Mouse (Mus musculus) G1E (cell line): ENCODE results near the gene Fn1.

Experiments used
- CTCF ChIP-seq: IDR thresholded peaks from 2 replicates; pipeline ENCODE4 v1.5.1; 2012; ENCODE audit warnings: low read depth, low read length, inconsistent platforms, mixed read lengths
- GATA1 ChIP-seq: IDR thresholded peaks from 2 replicates; pipeline ENCODE4 v1.6.1; 2012; ENCODE audit warnings: borderline replicate concordance, low read length, inconsistent platforms, mixed read lengths
- GATA2 ChIP-seq: IDR thresholded peaks from 2 replicates; pipeline ENCODE4 v1.6.1; 2012; ENCODE audit warnings: low read depth, low read length, inconsistent platforms, borderline replicate concordance
- POLR2AphosphoS5 ChIP-seq: IDR thresholded peaks from 2 replicates; pipeline ENCODE4 v1.6.1; 2012; ENCODE audit warnings: low read depth, low read length, inconsistent platforms; ENCODE audit not compliant: insufficient replicate concordance
- TAL1 ChIP-seq: conservative IDR thresholded peaks from 2 replicates; pipeline ENCODE4 v1.6.1; 2012; ENCODE audit warnings: low read depth, low read length, inconsistent platforms, mixed read lengths

DNA sequence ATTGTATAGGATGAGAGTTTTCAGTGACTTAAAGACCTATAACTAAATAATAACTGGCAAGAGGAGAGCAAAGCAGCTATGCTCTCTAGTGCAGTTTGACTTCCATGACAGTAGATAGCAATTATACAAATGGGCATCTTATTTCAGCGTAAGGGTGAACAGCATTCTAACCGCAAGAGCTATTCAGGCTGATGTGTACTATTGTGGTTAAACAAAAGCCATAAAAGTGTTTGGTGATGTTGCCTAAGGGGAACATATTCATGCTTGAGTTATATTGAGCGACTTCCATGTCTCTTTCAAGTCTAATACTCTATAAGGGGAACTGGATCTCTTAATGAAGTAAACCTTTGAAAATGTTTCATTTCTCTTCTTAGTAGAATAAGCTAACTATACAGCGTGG lies 21.3 kb upstream of the Fn1 start:
- TF ChIP-seq CTCF, result no peak
- TF ChIP-seq GATA1, result no peak
- TF ChIP-seq POLR2AphosphoS5, result no peak
- TF ChIP-seq TAL1, result no peak
- TF ChIP-seq GATA2, result no peak
